Mouse (Mus musculus): ENCODE measurements at regions not wholly inside any gene's neighbourhood (a gene's known extent, or its start where the extent isn't known, plus 50 kb on each side); places are given as distances from the start of the nearest gene placed in this dataset.

- no peak for DNase-seq (ENCODE audit: low read depth)
Measured at GRCm38 (mm10) chr8:41831713-41832112, 414.8 kb upstream of the Frg1 start.

DNA sequence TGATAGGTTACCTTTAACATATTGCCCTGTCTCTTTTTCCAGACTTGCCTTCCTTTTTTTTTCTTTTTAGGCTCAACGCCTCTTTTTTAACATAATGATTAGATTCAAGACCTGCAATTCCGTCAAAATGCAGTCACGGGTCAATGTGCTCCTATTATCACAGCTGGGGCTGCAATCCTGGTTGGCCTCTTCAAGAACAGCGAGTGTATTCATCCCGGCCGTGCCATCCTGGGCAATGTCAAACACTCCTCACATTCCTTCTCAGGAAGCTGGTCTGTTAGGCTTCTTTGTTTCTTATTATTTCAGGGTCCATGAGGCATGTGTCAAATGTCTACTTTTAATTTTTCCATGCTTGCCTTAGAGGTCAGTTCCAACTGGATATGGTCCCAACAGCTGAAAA lies 413.5 kb upstream of the Frg1 start:
- DNase-seq (ENCODE audit: low read depth) = no peak

GRCm38 (mm10) chr8:41824928-41825327 lies 408.1 kb upstream of the Frg1 start:
- DNase-seq (ENCODE audit: low read depth) = no peak

DNA sequence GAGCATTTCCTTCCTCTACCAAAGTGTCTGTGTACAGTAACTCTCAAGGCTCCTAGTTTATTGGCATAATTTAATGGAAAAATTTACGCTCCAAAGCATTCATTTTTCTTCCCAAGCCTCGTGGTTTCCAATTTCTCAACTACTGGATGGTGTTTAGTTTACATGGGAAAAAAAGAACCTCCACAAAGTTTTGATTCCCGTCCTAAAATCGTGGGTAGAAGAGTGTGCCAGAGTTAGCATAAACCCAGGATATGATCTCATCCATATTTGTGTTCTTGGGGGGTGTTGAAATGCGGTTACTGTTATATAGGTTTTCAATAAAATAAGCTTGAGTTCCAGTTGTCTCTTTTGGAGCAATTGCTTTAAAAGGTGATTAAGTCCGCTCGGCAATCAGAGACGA lies 406.2 kb upstream of the Frg1 start:
- no peak for DNase-seq (ENCODE audit: low read depth)

- DNase-seq (ENCODE audit: low read depth) = no peak
Measured at GRCm38 (mm10) chr8:41821676-41822075, 404.8 kb upstream of the Frg1 start.

DNA sequence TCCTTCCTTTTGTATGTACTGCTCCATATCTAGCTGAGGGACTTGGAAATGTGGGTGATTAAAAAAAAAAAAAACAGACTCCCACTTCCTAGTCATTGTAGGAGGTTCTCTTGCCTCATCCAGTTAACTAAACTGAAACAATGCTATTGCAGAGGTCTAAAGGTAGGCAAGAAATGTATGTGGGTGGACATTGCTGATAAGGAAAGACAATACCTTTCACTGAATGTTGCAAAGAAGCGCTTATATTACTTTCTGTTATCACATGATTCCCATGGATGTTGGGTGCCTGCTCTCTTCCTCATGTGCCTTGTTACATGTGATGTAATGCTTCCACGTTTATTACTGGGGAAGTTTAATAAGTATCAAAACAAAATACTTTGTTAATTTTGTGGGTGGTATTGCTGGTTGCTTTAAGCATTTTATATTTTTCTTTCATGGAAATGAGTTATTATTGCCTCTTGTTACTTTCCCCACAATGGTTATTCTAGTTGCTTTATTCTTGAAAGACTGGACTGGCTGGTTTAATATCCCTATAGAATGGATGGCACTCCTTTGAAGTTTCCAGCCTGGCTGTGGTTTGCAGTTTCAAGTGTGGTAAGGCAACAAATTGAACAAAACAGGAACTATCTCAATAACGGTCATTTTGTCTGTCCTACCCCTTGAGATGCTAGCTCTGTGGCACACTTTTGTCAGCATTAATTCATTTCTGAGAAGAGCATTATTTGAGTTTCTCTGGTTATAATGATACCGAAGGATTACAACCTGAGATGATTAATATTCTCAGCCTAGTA lies 403.9 kb upstream of the Frg1 start:
- DNase-seq (ENCODE audit: low read depth) = no peak

GRCm38 (mm10) chr8:41818577-41818976 lies 401.7 kb upstream of the Frg1 start:
- no peak for DNase-seq (ENCODE audit: low read depth)

DNA sequence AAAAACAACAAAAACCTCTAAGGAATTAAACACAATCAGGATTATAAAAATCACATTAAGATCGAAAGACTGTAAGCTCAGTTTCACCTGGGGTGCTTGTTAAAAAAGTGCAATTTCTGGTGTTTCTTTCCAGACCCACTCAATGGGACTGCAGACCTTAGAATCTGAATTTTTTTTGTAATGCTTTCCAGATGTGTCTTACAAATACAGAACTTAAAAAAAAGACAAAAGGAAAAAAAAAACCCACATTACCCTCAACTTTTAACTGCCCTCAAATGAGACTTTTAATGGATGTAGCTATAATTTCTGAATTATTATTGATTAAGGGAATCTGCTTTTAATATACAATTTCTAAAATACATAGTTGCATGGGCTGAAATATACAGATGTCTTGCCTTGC lies 401.2 kb upstream of the Frg1 start:
- DNase-seq (ENCODE audit: low read depth) = no peak

GRCm38 (mm10) chr8:41815272-41815671 lies 398.4 kb upstream of the Frg1 start:
- DNase-seq (ENCODE audit: low read depth) = no peak

DNA sequence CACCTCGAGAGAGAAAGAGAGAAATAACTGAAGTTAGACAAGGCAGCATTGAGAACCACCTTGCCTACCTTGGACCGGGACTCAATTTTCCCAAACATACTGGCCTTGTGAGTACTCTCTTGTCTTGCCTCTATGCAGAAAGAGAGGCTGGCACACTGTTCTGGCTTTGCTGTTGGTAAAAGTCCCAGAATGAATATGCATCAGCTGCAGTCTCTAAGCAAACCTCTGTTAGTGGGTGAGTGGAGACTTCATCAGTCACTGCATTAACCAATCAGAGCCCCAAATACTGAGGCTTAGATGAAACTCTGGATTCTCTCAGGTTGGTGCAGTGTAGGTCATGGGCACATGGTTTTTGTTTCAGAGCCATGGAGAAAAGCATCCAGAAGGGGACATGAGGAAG lies 378.8 kb upstream of the Frg1 start:
- no peak for DNase-seq (ENCODE audit: low read depth)

DNA sequence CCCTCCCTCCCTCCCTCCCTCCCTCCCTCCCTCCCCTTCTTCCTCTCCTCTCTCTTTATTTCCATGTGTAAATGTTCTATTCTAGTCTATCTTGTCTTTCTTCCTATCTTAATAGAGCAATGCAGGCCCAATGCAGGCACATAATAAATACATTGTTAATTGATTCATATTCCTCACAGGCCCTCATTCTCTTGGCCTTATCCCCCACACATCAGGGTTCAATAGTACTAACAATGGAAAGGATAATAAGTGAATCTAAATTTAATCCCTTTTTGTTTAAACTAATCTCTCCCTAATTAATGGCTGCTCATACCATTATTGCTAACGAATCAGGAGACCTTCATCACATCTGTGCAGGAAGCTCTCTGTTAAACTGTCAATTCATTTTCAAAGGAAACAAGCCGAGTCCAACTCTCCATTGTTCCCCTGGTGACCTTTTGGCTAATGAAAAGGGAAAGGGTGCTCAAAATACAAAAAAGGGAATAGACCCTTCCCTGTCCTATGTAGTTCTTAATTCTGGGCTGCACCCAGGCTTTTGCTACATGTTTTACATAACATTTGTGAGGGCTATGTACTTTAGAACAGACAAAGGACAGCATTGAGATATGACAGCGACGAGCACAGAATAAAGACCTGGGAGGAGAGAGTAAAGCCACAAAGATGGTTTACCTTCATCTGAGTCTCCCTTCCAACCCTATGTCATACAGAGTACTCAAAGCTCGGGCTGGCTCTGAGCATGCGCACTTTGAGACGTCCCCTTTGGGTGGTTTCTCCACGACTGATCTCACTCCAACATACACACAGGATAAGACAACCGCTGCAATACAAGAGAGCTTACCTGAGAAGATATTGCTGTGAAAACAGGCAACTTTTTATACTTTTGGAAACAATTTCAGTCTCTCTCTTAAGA lies 370.3 kb upstream of the Frg1 start:
- DNase-seq (ENCODE audit: low read depth) = no peak

DNA sequence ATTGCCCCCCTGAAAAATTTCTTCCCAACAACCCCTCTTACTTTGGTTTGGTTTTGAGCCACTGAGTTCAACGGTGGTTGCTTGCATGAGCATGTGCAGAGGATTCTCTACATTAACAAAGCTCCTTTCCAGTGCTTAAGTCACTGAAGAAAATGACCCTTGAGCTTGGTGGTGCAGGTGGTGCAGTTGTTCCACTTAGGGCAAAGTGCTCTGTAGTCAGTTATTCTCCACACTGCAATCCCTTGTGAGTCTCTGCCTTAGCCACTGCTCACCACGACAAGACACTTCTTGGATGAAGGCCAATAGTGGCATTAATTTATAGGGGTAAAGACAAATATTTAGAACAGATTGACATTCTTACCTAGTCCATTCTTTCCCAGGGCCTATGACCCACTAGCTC lies 369.1 kb upstream of the Frg1 start:
- no peak for DNase-seq (ENCODE audit: low read depth)

DNA sequence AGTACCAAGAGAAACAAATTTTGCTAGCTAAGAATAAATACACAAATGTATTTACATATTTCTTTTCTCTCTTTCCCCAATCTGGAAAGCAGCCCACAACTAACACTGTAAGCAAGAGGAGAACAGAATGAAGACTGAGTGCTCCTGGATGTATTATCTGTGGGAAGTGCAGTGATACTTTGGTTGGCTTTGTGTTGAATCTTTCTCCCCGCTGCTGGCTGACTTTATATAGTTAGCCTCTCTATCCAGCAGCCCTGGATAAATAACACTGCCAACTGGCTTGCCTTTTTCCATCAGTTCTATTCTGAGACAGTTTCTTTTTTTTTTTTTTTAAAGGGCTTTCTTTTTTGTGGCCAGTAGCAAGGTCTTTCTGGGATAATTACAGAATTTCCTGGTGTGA lies 366.0 kb upstream of the Frg1 start:
- DNase-seq (ENCODE audit: low read depth) = no peak

- no peak for DNase-seq (ENCODE audit: low read depth)
Measured at GRCm38 (mm10) chr8:41779459-41779858, 362.6 kb upstream of the Frg1 start.

GRCm38 (mm10) chr8:41771729-41772128 lies 354.9 kb upstream of the Frg1 start:
- DNase-seq (ENCODE audit: low read depth) = no peak

GRCm38 (mm10) chr8:41753481-41753880 lies 336.6 kb upstream of the Frg1 start:
- DNase-seq (ENCODE audit: low read depth) = no peak

- no peak for DNase-seq (ENCODE audit: low read depth)
Measured at GRCm38 (mm10) chr8:41752641-41753040, 335.8 kb upstream of the Frg1 start.

GRCm38 (mm10) chr8:41747024-41747423 lies 330.1 kb upstream of the Frg1 start:
- no peak for DNase-seq (ENCODE audit: low read depth)

DNA sequence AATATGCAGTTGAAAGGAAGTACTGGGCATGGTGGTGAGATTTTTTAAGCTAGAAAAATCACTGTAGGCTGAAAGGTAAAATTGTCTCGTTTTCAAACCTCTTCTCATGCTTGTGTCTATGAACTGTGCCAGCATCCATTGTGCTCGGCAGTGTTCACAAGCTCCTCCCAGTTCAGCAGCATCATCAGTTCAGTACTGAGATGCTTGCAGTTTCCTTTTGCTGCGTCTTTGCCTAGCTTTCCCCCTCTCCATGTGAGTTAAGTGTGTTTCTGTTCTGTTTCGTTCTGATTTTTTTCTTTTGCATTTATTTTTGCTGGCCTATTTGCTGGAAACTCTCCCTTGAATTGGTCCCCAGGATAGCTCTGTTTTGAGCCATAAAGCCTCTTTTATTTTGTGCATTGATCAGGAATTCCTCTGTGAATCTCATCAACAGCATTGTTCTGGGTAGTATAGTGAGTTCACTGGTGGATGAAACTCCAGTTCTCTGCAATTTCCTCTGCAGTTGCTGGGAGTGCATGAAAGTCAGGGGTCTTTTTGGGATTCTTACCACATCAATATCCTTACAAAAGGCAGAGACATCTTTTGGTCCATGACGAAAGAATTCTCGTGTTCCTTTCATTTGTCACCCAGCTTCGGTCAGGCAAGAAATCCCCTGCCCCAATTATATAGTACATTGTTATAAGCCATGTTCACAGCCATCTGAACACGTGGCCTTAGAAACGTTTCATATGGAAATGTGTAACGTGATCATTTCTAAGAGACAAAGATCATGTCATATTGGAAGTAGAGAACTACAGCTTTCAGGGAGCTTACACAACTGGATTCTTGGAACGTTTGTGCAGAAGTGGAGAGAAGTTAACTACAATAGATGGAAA lies 326.2 kb upstream of the Frg1 start:
- no peak for DNase-seq (ENCODE audit: low read depth)

DNA sequence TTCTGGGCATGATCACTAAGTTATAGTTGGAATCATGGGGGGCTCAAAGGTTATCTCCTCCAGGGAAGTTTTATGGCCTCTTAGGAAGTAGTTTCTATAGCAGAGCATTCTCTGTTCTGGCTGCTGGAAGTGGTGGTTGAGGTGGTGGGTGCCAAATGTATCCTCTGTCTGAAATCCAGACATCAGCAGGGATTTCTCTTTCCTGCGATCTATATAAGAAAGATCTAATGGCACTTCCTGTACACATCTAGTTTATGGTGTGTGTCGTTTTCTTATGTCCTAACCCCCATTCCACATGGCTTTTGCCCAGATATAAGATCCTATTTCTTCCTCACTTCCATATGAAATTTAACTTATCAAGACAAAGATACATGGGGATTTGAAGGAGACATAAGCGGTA lies 300.1 kb upstream of the Frg1 start:
- no peak for DNase-seq (ENCODE audit: low read depth)

DNA sequence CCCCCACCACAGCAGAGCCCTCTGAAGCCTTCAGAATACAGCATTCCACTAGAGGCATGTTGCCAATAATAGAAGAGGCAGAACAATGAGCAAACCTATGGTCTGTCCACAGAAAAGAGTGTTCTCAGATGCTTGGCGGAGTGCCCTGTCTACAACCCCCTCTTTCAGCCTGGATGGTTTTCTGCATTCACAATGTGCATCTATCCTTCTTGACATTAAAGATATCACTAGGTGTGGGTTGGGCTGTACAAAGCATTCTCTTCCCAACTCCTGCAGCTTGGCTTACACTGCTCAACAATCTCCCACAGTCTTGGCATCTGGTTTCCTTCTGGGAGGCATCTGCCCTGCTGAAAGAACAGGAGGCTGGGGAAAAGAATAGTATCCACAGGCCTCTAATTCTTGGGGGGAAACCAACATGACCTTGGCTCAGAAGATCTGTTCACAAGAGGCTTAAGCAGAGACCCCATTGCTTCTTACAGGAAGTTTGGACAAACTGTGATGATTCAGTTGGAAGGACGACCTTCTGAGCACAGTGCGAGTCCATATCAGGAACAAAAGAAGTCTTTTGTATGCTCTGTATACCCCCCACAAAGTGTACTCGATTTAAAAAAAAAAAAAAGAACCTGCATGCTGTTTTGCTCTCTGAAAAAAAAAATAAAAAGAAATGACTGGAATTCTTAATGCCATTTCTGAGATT lies 296.9 kb upstream of the Frg1 start:
- DNase-seq (ENCODE audit: low read depth) = no peak

All from gonadal fat pad, adult 2 months (tissue).